Mouse (Mus musculus): ENCODE measurements around the gene Gm11639. TPM values are rescaled to one million over a fixed set of nuclear protein-coding genes. Genes with fewer than 3 reads are reported as not detected.
"Not testable (repeated sequence)": the region's sequence is repeated elsewhere in the genome, so short reads cannot be mapped to it uniquely, and the experiment has no call there.

Gene Gm11639
- polyA plus RNA-seq, 1 experiment, result 0.01 TPM

DNA sequence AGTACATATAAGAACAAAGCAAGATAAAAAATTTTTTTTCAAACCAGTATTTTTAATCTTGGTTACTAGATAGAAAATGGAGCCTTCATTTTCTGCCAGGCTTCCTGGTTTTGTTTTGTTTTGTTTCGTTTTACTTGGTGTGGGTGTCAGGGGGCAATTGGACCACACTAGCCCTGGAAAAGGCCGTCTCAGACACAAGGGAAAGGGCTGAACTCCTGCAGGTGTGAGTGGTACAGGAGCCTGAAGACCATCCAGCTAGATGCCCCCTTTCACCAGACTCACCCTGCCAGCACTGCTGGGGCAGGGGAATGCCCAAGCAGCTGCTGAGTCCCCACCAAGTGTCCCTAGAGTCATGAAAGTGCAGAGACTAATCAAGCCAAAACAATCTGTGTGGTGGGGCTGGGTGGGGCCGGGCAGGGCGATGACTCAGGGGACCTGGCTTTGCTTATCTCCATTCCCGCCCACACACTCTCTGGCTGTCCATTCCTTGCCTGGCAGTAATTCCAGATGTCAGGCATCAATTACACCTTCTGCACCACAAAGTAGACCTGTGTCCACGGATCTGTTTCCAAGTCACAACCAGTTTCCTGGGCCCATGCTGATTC lies 343.3 kb downstream of the Gm11639 start:
- TF ChIP-seq CTCF (IDR thresholded peaks at IDR 0.05; ENCODE audit: borderline replicate concordance, control insufficient read depth, extremely low read depth, insufficient read depth, low read length, poor library complexity) (no peak), POLR2A (IDR thresholded peaks at IDR 0.05; ENCODE audit: control insufficient read depth, extremely low read depth, insufficient read depth, low read length, poor library complexity) (no peak)
- Histone ChIP-seq H3K27ac (ENCODE audit: control insufficient read depth, insufficient read depth, low read length) (no peak overlapping the region), H3K4me1 (replicated peaks; ENCODE audit: control insufficient read depth, insufficient read depth, low read length) (no peaks in the 10 kb centered on the region), H3K36me3 (ENCODE audit: control insufficient read depth, insufficient read depth, low read length) (no peaks in the 10 kb centered on the region), H3K4me3 (ENCODE audit: control insufficient read depth, insufficient read depth, low read length) (no peak overlapping the region), H3K27me3 (ENCODE audit: control insufficient read depth, insufficient read depth, low read length) (no peaks in the 10 kb centered on the region)
- WGBS, result 75% methylated on average over 6 of the region's 6 CpGs
- no peak for DNase-seq

DNA sequence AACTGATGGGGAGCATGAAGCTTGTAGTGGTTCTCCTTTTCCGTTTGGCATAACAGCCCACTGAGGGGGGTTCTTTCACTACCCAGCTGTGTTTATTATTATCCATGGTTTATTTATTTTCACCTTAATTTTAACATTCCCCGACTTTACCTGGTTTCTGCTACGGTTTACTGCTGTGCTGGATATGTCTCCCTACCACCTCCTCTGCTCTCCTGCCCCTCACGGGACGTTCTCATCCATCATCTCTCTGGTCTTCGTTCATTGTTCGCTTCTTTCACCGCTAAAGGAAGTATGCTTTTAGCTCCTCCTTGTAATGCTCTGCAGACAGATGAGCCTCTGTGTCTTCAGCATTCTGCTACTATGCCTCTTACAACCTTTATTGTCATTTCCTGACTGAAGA lies 344.0 kb downstream of the Gm11639 start:
- H3K4me1 ChIP-seq (replicated peaks; ENCODE audit: control insufficient read depth, insufficient read depth, low read length), result no peaks in the 10 kb centered on the region
- H3K27ac ChIP-seq (ENCODE audit: control insufficient read depth, insufficient read depth, low read length), result no peak overlapping the region
- WGBS, result 83% methylated on average over 8 of the region's 8 CpGs
- H3K4me3 ChIP-seq (ENCODE audit: control insufficient read depth, insufficient read depth, low read length), result no peak overlapping the region
- no peak for DNase-seq
- no peaks in the 10 kb centered on the region for H3K36me3 ChIP-seq (ENCODE audit: control insufficient read depth, insufficient read depth, low read length)
- H3K27me3 ChIP-seq (ENCODE audit: control insufficient read depth, insufficient read depth, low read length), result no peaks in the 10 kb centered on the region
- TF ChIP-seq POLR2A (IDR thresholded peaks at IDR 0.05; ENCODE audit: control insufficient read depth, extremely low read depth, insufficient read depth, low read length, poor library complexity) (no peak), CTCF (IDR thresholded peaks at IDR 0.05; ENCODE audit: borderline replicate concordance, control insufficient read depth, extremely low read depth, insufficient read depth, low read length, poor library complexity) (no peak)

DNA sequence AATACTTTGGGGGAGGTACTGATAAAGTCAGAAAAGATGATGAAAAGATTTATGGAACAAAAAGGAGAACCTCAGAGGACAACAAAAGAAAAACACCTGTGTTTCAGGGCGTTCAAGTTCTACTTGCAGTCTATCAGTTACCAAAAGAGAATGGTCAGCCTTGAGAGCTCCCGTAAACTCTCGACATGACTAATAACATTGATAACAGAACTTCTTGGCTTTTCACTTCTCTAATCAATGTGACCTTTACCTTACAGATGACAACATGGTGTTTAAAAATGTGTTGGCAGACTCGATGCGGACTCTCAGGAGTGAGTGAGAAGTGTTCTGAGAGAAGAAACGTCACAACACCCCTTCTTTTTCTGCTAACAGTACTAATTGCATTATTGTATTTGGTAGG lies 344.7 kb downstream of the Gm11639 start:
- Histone ChIP-seq H3K4me1 (replicated peaks; ENCODE audit: control insufficient read depth, insufficient read depth, low read length) (no peaks in the 10 kb centered on the region), H3K27ac (ENCODE audit: control insufficient read depth, insufficient read depth, low read length) (no peak overlapping the region), H3K36me3 (ENCODE audit: control insufficient read depth, insufficient read depth, low read length) (no peaks in the 10 kb centered on the region), H3K4me3 (ENCODE audit: control insufficient read depth, insufficient read depth, low read length) (no peak overlapping the region), H3K27me3 (ENCODE audit: control insufficient read depth, insufficient read depth, low read length) (no peaks in the 10 kb centered on the region)
- WGBS, result 91% methylated on average over 6 of the region's 6 CpGs
- TF ChIP-seq CTCF (IDR thresholded peaks at IDR 0.05; ENCODE audit: borderline replicate concordance, control insufficient read depth, extremely low read depth, insufficient read depth, low read length, poor library complexity), result no peak
- TF ChIP-seq POLR2A (IDR thresholded peaks at IDR 0.05; ENCODE audit: control insufficient read depth, extremely low read depth, insufficient read depth, low read length, poor library complexity), result no peak
- no peak for DNase-seq

DNA sequence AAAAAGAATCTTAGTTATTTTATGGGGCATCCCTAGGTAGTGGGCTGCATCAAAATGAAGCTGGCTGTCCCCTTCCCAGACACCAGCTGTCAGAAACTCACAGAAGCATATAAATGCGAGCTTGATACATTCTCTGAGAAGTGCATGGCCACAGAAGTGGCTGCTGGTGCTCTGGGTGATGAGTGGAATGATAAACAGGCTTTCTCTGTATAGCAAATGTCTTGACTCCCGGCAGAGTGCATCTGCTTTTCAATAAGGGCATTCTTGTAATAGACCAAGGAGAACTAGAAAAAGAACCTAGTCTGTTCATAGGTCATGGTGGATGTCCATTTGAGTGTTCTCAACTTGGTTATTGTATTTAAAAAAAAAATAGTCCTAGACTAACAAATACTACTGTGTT lies 345.6 kb downstream of the Gm11639 start:
- no peak for TF ChIP-seq CTCF (IDR thresholded peaks at IDR 0.05; ENCODE audit: borderline replicate concordance, control insufficient read depth, extremely low read depth, insufficient read depth, low read length, poor library complexity)
- no peak for TF ChIP-seq POLR2A (IDR thresholded peaks at IDR 0.05; ENCODE audit: control insufficient read depth, extremely low read depth, insufficient read depth, low read length, poor library complexity)
- WGBS, result 80% methylated on average over 2 of the region's 2 CpGs
- Histone ChIP-seq H3K4me3 (ENCODE audit: control insufficient read depth, insufficient read depth, low read length) (no peak overlapping the region), H3K27ac (ENCODE audit: control insufficient read depth, insufficient read depth, low read length) (no peak overlapping the region), H3K36me3 (ENCODE audit: control insufficient read depth, insufficient read depth, low read length) (no peaks in the 10 kb centered on the region), H3K27me3 (ENCODE audit: control insufficient read depth, insufficient read depth, low read length) (no peaks in the 10 kb centered on the region), H3K4me1 (replicated peaks; ENCODE audit: control insufficient read depth, insufficient read depth, low read length) (no peaks in the 10 kb centered on the region)
- DNase-seq, result no peak

DNA sequence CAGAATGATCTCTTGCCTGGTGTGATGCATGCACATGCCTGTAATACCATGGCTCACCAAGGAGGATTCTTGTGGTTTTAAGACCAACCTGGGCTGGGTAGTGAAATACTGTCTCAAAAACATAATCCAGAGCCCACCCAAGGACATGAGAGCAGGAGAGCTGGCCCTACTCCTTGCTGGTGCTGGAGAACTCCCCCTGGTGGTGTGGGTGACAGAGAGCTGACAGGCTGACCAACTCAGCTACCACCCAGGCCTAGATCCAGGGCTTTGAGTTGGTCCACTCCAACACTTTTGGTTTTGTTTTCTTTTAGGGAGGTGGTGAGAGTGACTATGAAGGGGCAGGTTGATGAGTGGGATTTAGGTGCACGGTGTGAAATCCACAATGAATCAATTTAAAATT lies 349.6 kb downstream of the Gm11639 start:
- no peak overlapping the region for H3K4me3 ChIP-seq (ENCODE audit: control insufficient read depth, insufficient read depth, low read length)
- H3K27me3 ChIP-seq (ENCODE audit: control insufficient read depth, insufficient read depth, low read length), result no peaks in the 10 kb centered on the region
- WGBS, result 94% methylated on average over 1 of the region's 1 CpGs
- no peak for DNase-seq
- TF ChIP-seq POLR2A (IDR thresholded peaks at IDR 0.05; ENCODE audit: control insufficient read depth, extremely low read depth, insufficient read depth, low read length, poor library complexity) (no peak), CTCF (IDR thresholded peaks at IDR 0.05; ENCODE audit: borderline replicate concordance, control insufficient read depth, extremely low read depth, insufficient read depth, low read length, poor library complexity) (no peak)
- H3K36me3 ChIP-seq (ENCODE audit: control insufficient read depth, insufficient read depth, low read length), result no peaks in the 10 kb centered on the region
- H3K27ac ChIP-seq (ENCODE audit: control insufficient read depth, insufficient read depth, low read length), result no peak overlapping the region
- no peaks in the 10 kb centered on the region for H3K4me1 ChIP-seq (replicated peaks; ENCODE audit: control insufficient read depth, insufficient read depth, low read length)

DNA sequence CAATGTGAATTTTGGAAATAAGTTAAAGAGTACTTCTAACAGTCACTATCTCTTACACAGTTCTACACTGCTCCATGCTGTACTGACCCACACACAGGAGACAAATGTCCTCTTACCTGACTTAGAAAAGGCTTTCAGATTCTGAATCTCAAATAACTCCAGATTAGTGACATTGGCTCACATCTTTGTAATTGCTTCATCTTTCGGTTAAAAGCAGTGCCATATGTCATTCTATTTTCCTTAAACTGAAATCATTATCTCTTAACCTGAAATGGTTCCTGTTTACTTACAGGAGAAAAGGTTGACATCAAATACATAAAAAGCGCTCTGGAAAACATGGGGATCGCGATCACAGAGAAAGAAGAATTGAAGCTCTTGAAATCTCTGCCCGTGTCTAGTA lies 377.8 kb downstream of the Gm11639 start, which contains the start of gene Efcab3:
TSS of gene Efcab3 (plus strand) at position 301 of the 400 bp plus-strand sequence.
- no peak for TF ChIP-seq CTCF (IDR thresholded peaks at IDR 0.05; ENCODE audit: borderline replicate concordance, control insufficient read depth, extremely low read depth, insufficient read depth, low read length, poor library complexity)
- TF ChIP-seq POLR2A (IDR thresholded peaks at IDR 0.05; ENCODE audit: control insufficient read depth, extremely low read depth, insufficient read depth, low read length, poor library complexity), result no peak
- no peaks in the 10 kb centered on the region for H3K27me3 ChIP-seq (ENCODE audit: control insufficient read depth, insufficient read depth, low read length)
- H3K27ac ChIP-seq (ENCODE audit: control insufficient read depth, insufficient read depth, low read length), result no peak within 1 kb of the TSS
- no peak for DNase-seq
- no peak within 1 kb of the TSS for H3K4me3 ChIP-seq (ENCODE audit: control insufficient read depth, insufficient read depth, low read length)
- no peaks in the 10 kb centered on the region for H3K4me1 ChIP-seq (replicated peaks; ENCODE audit: control insufficient read depth, insufficient read depth, low read length)
- WGBS, result 93% methylated on average over 5 of the region's 5 CpGs
- no peaks in the 10 kb centered on the region for H3K36me3 ChIP-seq (ENCODE audit: control insufficient read depth, insufficient read depth, low read length)

DNA sequence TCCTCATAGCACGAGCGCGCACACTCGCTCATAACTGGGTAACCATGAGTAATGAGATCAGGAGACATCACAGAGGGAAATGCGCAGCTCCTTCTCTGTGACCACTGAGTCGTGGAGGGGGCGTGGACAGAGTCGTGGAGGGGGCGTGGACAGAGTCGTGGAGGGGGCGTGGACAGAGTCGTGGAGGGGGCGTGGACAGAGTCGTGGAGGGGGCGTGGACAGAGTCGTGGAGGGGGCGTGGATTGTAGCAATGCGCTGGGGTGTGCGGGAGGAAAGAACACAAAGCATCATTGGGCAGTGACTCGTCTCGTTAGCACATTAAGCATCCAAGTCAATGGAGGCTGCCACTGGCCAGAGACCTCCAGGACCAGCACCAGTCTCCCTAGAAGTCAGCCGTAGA lies 426.9 kb downstream of the Gm11639 start:
- not testable (repeated sequence) for H3K4me3 ChIP-seq (ENCODE audit: control insufficient read depth, insufficient read depth, low read length); H3K27me3 ChIP-seq (ENCODE audit: control insufficient read depth, insufficient read depth, low read length); H3K36me3 ChIP-seq (ENCODE audit: control insufficient read depth, insufficient read depth, low read length); H3K4me1 ChIP-seq (replicated peaks; ENCODE audit: control insufficient read depth, insufficient read depth, low read length); DNase-seq; H3K27ac ChIP-seq (ENCODE audit: control insufficient read depth, insufficient read depth, low read length)
- WGBS, result 78% methylated on average over 22 of the region's 22 CpGs

All from thymus, adult 2 months (tissue).